Mouse (Mus musculus): ENCODE data around the gene Il3ra.

The Il3ra gene

DNA sequence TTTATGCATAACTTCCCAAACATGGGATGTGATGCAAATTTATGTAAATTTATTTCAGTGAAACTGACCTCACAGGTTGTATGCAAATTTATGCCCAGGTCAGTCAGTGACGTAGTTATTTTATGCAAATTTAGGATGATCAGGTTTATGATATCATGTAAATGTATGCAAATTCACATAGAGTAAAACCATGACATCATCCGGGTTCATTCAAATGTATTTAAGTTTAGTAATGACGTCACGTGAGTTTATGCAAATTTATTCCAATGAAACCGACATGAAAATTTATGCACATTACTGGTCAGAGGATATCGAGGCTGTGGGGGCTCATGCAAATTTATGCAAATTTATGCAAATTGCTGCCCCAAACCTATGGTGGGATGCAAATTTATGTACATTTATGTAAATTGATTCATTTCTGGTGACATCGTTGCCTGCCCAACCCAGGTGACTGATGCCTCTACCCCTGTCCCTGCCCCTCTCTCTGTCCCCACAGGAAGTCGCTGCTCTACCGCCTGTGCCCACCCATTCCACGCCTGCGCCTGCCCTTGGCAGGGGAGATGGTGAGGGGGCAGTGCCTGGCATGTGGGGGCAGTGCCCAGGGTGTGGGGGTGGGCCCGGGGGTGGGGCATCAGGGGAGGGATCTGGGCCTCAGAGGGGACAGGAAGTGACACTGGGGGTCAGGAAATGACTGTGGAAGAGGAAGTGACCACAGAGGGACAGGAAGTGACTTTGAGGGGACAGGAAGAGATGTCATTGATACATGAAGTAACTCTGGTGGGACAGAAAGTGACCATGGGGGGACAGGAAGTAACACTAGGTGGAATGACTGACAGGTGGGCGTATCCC, 8.7 kb downstream of the Il3ra start:
- DNase-seq (ENCODE audit: low spot score in 2 of 2): no peak

DNA sequence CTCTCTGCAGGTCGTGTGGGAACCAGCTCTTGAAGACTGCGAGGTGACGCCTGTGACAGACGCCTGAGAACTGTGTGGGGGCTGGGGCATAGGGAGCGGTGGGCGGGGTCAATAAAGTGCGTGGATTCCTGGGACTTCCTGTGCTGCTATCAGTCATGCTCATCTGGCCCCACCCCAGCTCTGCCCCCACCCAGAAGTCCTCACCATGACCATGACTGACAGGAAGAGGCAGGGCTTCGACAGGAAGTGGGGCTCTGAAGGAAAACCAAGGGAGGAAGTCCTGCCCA, 9.2 kb downstream of the Il3ra start:
- DNase-seq (ENCODE audit: low spot score in 2 of 2): no peak

- DNase-seq (ENCODE audit: low spot score in 2 of 2): no peak
Measured at GRCm38 (mm10) chr14:14395535-14395934, 49.5 kb downstream of the Il3ra start.

- DNase-seq (ENCODE audit: low spot score in 2 of 2): no peak
Measured at GRCm38 (mm10) chr14:14400998-14401397, 54.9 kb downstream of the Il3ra start, which contains the start of gene Olfr721-ps1. Olfr721-ps1 (plus strand) TSS chr14:14401298.
